Mouse (Mus musculus): ENCODE measurements around the gene Arl16.
A peak's percentile ranks its signal among the peaks of the same experiment; 100 is the strongest.
"Not testable (repeated sequence)": the region's sequence is repeated elsewhere in the genome, so short reads cannot be mapped to it uniquely, and the experiment has no call there.

Gene Arl16

GRCm38 (mm10) chr11:120467051-120467735 lies at the start of gene Arl16:
TSS of gene Arl16 (minus strand) at chr11:120467607.
- DNase-seq, result peak; percentile 94

- DNase-seq, result no peak
Observed at GRCm38 (mm10) chr11:120517147-120517546, 49.7 kb upstream of the Arl16 start.

- peak; percentile 89 for DNase-seq
Observed at GRCm38 (mm10) chr11:120515611-120516010, 48.2 kb upstream of the Arl16 start.

- DNase-seq, result not testable (repeated sequence)
Observed at GRCm38 (mm10) chr11:120514262-120514661, 46.9 kb upstream of the Arl16 start.

- DNase-seq, result peak; percentile 76
Observed at GRCm38 (mm10) chr11:120512790-120513453, 45.5 kb upstream of the Arl16 start.

- DNase-seq, result no peak
Observed at GRCm38 (mm10) chr11:120510375-120511030, 43.1 kb upstream of the Arl16 start.

GRCm38 (mm10) chr11:120509940-120510339 lies 42.5 kb upstream of the Arl16 start:
- no peak for DNase-seq

- no peak for DNase-seq
Observed at GRCm38 (mm10) chr11:120508290-120508870, 41.0 kb upstream of the Arl16 start.

GRCm38 (mm10) chr11:120507611-120508289 lies 40.3 kb upstream of the Arl16 start:
- no peak for DNase-seq

- DNase-seq, result no peak
Observed at GRCm38 (mm10) chr11:120506899-120507298, 39.5 kb upstream of the Arl16 start.

- no peak for DNase-seq
Observed at GRCm38 (mm10) chr11:120505661-120506060, 38.3 kb upstream of the Arl16 start.

- DNase-seq, result no peak
Observed at GRCm38 (mm10) chr11:120501701-120502100, 34.3 kb upstream of the Arl16 start.

GRCm38 (mm10) chr11:120501018-120501417 lies 33.6 kb upstream of the Arl16 start:
- no peak for DNase-seq

GRCm38 (mm10) chr11:120500357-120500756 lies 33.0 kb upstream of the Arl16 start:
- no peak for DNase-seq

GRCm38 (mm10) chr11:120499894-120500293 lies 32.5 kb upstream of the Arl16 start:
- DNase-seq, result no peak

GRCm38 (mm10) chr11:120498891-120499290 lies 31.5 kb upstream of the Arl16 start:
- no peak for DNase-seq

GRCm38 (mm10) chr11:120498226-120498625 lies 30.8 kb upstream of the Arl16 start:
- DNase-seq, result no peak

GRCm38 (mm10) chr11:120497436-120497835 lies 30.0 kb upstream of the Arl16 start:
- DNase-seq, result no peak

- no peak for DNase-seq
Observed at GRCm38 (mm10) chr11:120493911-120494310, 26.5 kb upstream of the Arl16 start.

GRCm38 (mm10) chr11:120493351-120493750 lies 25.9 kb upstream of the Arl16 start:
- DNase-seq, result no peak

GRCm38 (mm10) chr11:120492878-120493203 lies 25.4 kb upstream of the Arl16 start:
- no peak for DNase-seq

GRCm38 (mm10) chr11:120492024-120492877 lies 24.8 kb upstream of the Arl16 start:
- DNase-seq, result no peak
